Mouse (Mus musculus) hindbrain, embryonic 11.5 days (tissue): Measurements from ENCODE around the gene Cpne9. TPM values are rescaled to one million over a fixed set of nuclear protein-coding genes. Genes with fewer than 3 reads are reported as not detected.

ENCODE experiments used
- ATAC-seq: fragments of 200-750 bp; cut with Nextera tagmentation; 2 replicates; pipeline ENCODE4 v1.8.0; 2017; ENCODE audit warnings: mild to moderate bottlenecking, moderate TSS enrichment, moderate library complexity; ENCODE audit not compliant: low FRiP score
- DNase-seq: peaks from one replicate; pipeline ENCODE4 v3.0.0-alpha.2; 2015; ENCODE audit warnings: low spot score
- H3K27ac ChIP-seq: fragments of 300-500 bp; sonication (generic); 2 replicates; pipeline ENCODE4 v1.5.1; 2014; ENCODE audit warnings: mild to moderate bottlenecking, low read depth, low read length
- H3K27me3 ChIP-seq: fragments of 300-500 bp; sonication (generic); 2 replicates; pipeline ENCODE4 v1.6.1; 2014; ENCODE audit warnings: mild to moderate bottlenecking, low read length, moderate library complexity, mixed read lengths; ENCODE audit not compliant: control insufficient read depth, insufficient read depth
- H3K36me3 ChIP-seq: fragments of 300-500 bp; sonication (generic); 2 replicates; pipeline ENCODE4 v1.6.1; 2014; ENCODE audit warnings: mild to moderate bottlenecking, low read length, moderate library complexity, mixed read lengths; ENCODE audit not compliant: control insufficient read depth, insufficient read depth
- H3K4me1 ChIP-seq: fragments of 300-500 bp; sonication (generic); replicated peaks from 2 replicates; pipeline ENCODE4 v1.6.1; 2014; ENCODE audit warnings: low read length, mixed read lengths; ENCODE audit not compliant: control insufficient read depth, insufficient read depth
- H3K4me2 ChIP-seq: fragments of 300-500 bp; sonication (generic); replicated peaks from 2 replicates; pipeline ENCODE4 v1.6.1; 2014; ENCODE audit warnings: mild to moderate bottlenecking, low read depth, low read length
- H3K4me3 ChIP-seq: fragments of 300-500 bp; sonication (generic); 2 replicates; pipeline ENCODE4 v1.5.1; 2014; ENCODE audit warnings: low read depth, low read length
- H3K9ac ChIP-seq: fragments of 300-500 bp; sonication (generic); 2 replicates; pipeline ENCODE4 v1.6.1; 2014; ENCODE audit warnings: low read depth, low read length
- H3K9me3 ChIP-seq: fragments of 300-500 bp; sonication (generic); 2 replicates; pipeline ENCODE4 v1.6.1; 2016; ENCODE audit warnings: low read length; ENCODE audit not compliant: control insufficient read depth
- WGBS: fragments of 180-500 bp; shearing (Covaris S2); extraction: QIAGEN DNeasy Blood & Tissue Kit; methylation state at CpG from one replicate; pipeline ENCODE4 v1.1.7; 2014; 5-methylcytosine and 5-hydroxymethylcytosine counted together
- polyA plus RNA-seq: library from polyadenylated mRNA; unstranded; fragments of >200 nt; fragmentation: Nextera tagmentation; extraction: Ambion mirVana; gene quantifications from 2 replicates; pipeline ENCODE4 v1.2.1, GENCODE M21; 2014

The Cpne9 gene
- 0.24 and 0.29 TPM in 2 replicates for polyA plus RNA-seq

- 1% methylated on average over 37 of the region's 37 CpGs for WGBS
- peaks cover 25% of the 10 kb centered on the region for H3K27me3 ChIP-seq
Measured at GRCm38 (mm10) chr6:113282101-113282802, at the start of gene Cpne9. Gene Cpne9 (plus strand): TSS chr6:113282307.

GRCm38 (mm10) chr6:113235141-113235540 lies 47.0 kb upstream of the Cpne9 start:
- H3K9me3 ChIP-seq, result no peaks in the 10 kb centered on the region
- H3K27me3 ChIP-seq, result no peaks in the 10 kb centered on the region
- H3K36me3 ChIP-seq, result no peaks in the 10 kb centered on the region
- no peak for DNase-seq
- ATAC-seq, result no peak
- H3K4me3 ChIP-seq, result no peak overlapping the region
- WGBS, result 64% methylated on average over 5 of the region's 5 CpGs
- no peak overlapping the region for H3K9ac ChIP-seq
- H3K4me1 ChIP-seq, result peaks cover 7% of the 10 kb centered on the region; the same call in 1 of the 2 replicates
- no peak overlapping the region for H3K27ac ChIP-seq
- no peak overlapping the region for H3K4me2 ChIP-seq

More at GRCm38 (mm10) chr6:113282101-113282802, at the start of gene Cpne9:
- Histone ChIP-seq H3K9ac (peak within 1 kb of the TSS; percentile 15; the same call in 1 of the 2 replicates), H3K4me3 (peak within 1 kb of the TSS; percentile 18), H3K9me3 (no peaks in the 10 kb centered on the region), H3K36me3 (0 out of 2 replicates have a peak, but pooled peaks cover 2% of the 10 kb centered on the region), H3K4me1 (peaks cover 3% of the 10 kb centered on the region), H3K27ac (no peak within 1 kb of the TSS), H3K4me2 (peak within 1 kb of the TSS; percentile 50)
- peak; percentile 77 for ATAC-seq
- peak; percentile 62 for DNase-seq

GRCm38 (mm10) chr6:113237542-113238270 lies 44.4 kb upstream of the Cpne9 start, which contains the start of gene Mtmr14:
Gene Mtmr14 (plus strand): TSS chr6:113237843.
- H3K9ac ChIP-seq, result peak within 1 kb of the TSS; percentile 88
- no peaks in the 10 kb centered on the region for H3K27me3 ChIP-seq
- H3K4me3 ChIP-seq, result peak within 1 kb of the TSS; percentile 97
- peaks cover 7% of the 10 kb centered on the region; the same call in 1 of the 2 replicates for H3K4me1 ChIP-seq
- 2% methylated on average over 55 of the region's 55 CpGs for WGBS
- DNase-seq (peak; percentile 98), ATAC-seq (peak; percentile 98)
- 0 out of 2 replicates have a peak within 1 kb of the TSS, but pooled peaks have one; percentile 24 for H3K27ac ChIP-seq
- no peaks in the 10 kb centered on the region for H3K36me3 ChIP-seq
- H3K9me3 ChIP-seq, result no peaks in the 10 kb centered on the region
- peak within 1 kb of the TSS; percentile 83 for H3K4me2 ChIP-seq

GRCm38 (mm10) chr6:113238442-113238841 lies 43.7 kb upstream of the Cpne9 start:
- Histone ChIP-seq H3K27ac (no peak overlapping the region), H3K9me3 (no peaks in the 10 kb centered on the region), H3K4me2 (peak overlapping the region; percentile 83), H3K9ac (peak overlapping the region; percentile 88), H3K36me3 (no peaks in the 10 kb centered on the region), H3K4me1 (peaks cover 7% of the 10 kb centered on the region; the same call in 1 of the 2 replicates), H3K27me3 (no peaks in the 10 kb centered on the region), H3K4me3 (peak overlapping the region; percentile 97)
- DNase-seq (no peak), ATAC-seq (no peak)
- 45% methylated on average over 6 of the region's 6 CpGs for WGBS

- no peak overlapping the region for H3K4me2 ChIP-seq
- 90% methylated on average over 1 of the region's 1 CpGs for WGBS
- no peaks in the 10 kb centered on the region for H3K27me3 ChIP-seq
- ATAC-seq (no peak), DNase-seq (no peak)
- H3K36me3 ChIP-seq, result no peaks in the 10 kb centered on the region
- H3K4me1 ChIP-seq, result peaks cover 7% of the 10 kb centered on the region; the same call in 1 of the 2 replicates
- no peaks in the 10 kb centered on the region for H3K9me3 ChIP-seq
- no peak overlapping the region for H3K4me3 ChIP-seq
- no peak overlapping the region for H3K9ac ChIP-seq
- H3K27ac ChIP-seq, result no peak overlapping the region
Measured at GRCm38 (mm10) chr6:113242753-113243152, 39.4 kb upstream of the Cpne9 start.

- H3K4me3 ChIP-seq, result no peak overlapping the region
- H3K4me2 ChIP-seq, result no peak overlapping the region
- no peak overlapping the region for H3K27ac ChIP-seq
- WGBS, result 96% methylated on average over 2 of the region's 2 CpGs
- no peaks in the 10 kb centered on the region for H3K36me3 ChIP-seq
- no peaks in the 10 kb centered on the region for H3K9me3 ChIP-seq
- ATAC-seq (no peak), DNase-seq (no peak)
- no peak overlapping the region for H3K9ac ChIP-seq
- H3K4me1 ChIP-seq, result no peaks in the 10 kb centered on the region
- H3K27me3 ChIP-seq, result no peaks in the 10 kb centered on the region
Measured at GRCm38 (mm10) chr6:113245585-113245984, 36.5 kb upstream of the Cpne9 start.

- ATAC-seq (no peak), DNase-seq (no peak)
- no peaks in the 10 kb centered on the region for H3K27me3 ChIP-seq
- 90% methylated on average over 5 of the region's 5 CpGs for WGBS
- H3K4me3 ChIP-seq, result no peak overlapping the region
- no peak overlapping the region for H3K4me2 ChIP-seq
- no peak overlapping the region for H3K27ac ChIP-seq
- H3K36me3 ChIP-seq, result peaks cover 6% of the 10 kb centered on the region; the same call in 1 of the 2 replicates
- no peak overlapping the region for H3K9ac ChIP-seq
- H3K9me3 ChIP-seq, result no peaks in the 10 kb centered on the region
- H3K4me1 ChIP-seq, result no peaks in the 10 kb centered on the region
Measured at GRCm38 (mm10) chr6:113250786-113251185, 31.3 kb upstream of the Cpne9 start.

- no peak overlapping the region for H3K27ac ChIP-seq
- ATAC-seq (no peak), DNase-seq (no peak)
- H3K4me3 ChIP-seq, result no peak overlapping the region
- no peak overlapping the region for H3K4me2 ChIP-seq
- H3K27me3 ChIP-seq, result no peaks in the 10 kb centered on the region
- no peak overlapping the region for H3K9ac ChIP-seq
- H3K36me3 ChIP-seq, result peaks cover 6% of the 10 kb centered on the region; the same call in 1 of the 2 replicates
- no peaks in the 10 kb centered on the region for H3K9me3 ChIP-seq
- no peaks in the 10 kb centered on the region for H3K4me1 ChIP-seq
Measured at GRCm38 (mm10) chr6:113251921-113252320, 30.2 kb upstream of the Cpne9 start.
